Mouse (Mus musculus) splenic B cell, adult 2 months (primary cell): Measurements from ENCODE around the gene Klk8.

ENCODE experiments used
- DNase-seq: peaks from one replicate; pipeline ENCODE4 v3.0.0-alpha.2; 2011; ENCODE audit warnings: low read depth, low spot score
- H3K27me3 ChIP-seq: 2 replicates; pipeline ENCODE4 v1.6.1; 2012; ENCODE audit warnings: mild to moderate bottlenecking, low read length, moderate library complexity, mixed read lengths; ENCODE audit not compliant: control insufficient read depth, poor library complexity, insufficient read depth, severe bottlenecking
- H3K36me3 ChIP-seq: 2 replicates; pipeline ENCODE4 v1.6.1; 2012; ENCODE audit warnings: mild to moderate bottlenecking, low read length, moderate library complexity, mixed read lengths; ENCODE audit not compliant: control insufficient read depth, poor library complexity, insufficient read depth, severe bottlenecking

The Klk8 gene

DNA sequence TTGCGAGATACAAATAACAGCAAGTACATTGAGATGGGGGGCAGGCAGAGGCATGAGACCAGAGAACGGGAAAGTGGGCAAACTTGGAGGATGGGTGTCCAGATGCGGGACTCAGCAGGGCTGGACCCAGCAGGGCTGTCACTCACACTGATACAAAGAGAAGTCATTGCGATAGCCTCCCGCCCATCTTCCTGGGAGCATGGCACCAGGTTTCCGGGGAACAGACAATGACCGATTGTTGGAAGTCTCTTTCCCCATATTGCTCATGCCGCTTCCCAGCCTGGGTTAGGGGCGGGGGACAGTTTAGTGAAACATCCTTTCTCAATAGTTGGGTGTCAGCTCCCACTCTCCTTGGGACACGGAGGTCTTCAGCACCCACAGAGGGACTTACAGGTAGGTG, 26.8 kb downstream of the Klk8 start, which contains the start of gene Klk6:
Gene Klk6, plus strand, starts transcription at position 301 of the 400 bp plus-strand sequence.
- DNase-seq = no peak
- Histone ChIP-seq H3K27me3 (no peaks in the 10 kb centered on the region), H3K36me3 (no peaks in the 10 kb centered on the region)

DNA sequence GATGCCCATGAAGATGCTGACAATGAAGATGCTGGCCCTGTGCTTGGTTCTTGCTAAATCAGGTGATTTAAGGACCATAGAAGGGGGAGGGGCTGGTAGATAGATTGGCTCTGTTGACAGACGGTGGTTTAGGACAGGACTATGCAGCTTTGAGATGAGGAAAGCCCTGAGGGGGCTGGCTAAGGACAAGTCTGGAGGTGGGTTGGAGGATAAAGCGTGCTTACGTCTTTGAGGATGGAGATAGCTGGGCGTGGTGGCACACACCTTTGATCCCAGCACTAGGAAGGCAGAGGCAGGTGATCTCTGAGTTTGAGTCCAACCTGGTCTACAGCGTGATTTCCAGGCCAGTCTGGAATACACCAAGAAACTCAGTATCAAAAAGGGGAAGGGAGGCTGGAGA, 28.7 kb downstream of the Klk8 start:
- DNase-seq = no peak
- Histone ChIP-seq H3K27me3 (no peaks in the 10 kb centered on the region), H3K36me3 (no peaks in the 10 kb centered on the region)

DNA sequence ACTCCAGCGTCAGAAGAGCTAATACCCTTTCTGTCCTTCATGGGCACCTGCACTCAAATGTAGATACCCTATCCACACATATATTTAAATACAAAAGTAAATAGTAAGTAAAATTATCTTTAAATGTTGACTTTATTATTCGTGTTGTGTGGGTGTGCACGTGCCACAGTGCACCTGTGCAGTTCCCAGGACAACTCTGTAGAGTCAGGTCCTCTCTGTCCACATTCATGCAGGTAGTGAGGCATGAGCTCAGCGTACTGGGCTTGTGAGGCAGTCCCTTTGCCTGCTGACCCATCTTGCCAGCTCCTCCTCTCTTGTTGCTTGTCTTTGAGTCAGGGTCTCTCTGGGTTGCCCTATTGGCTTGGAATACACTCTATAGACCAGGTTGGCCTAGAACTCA, 30.3 kb downstream of the Klk8 start:
- Histone ChIP-seq H3K36me3 (no peaks in the 10 kb centered on the region), H3K27me3 (no peaks in the 10 kb centered on the region)
- DNase-seq = no peak

DNA sequence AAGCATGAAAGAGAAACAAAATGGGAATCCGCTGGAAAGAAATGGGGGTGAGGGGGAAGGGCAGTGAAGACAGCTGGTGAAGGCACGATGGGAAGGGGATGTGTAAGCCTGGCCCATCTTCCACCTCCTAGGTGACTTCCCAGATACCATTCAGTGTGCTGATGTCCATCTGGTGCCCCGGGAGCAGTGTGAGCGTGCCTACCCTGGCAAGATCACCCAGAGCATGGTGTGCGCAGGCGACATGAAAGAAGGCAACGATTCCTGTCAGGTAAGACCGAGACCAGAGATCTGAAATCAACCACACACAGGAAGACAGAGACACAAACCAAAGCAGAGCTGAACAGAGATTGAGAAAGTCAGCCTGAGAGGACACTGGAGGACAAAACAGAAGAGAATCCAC, 31.6 kb downstream of the Klk8 start:
- Histone ChIP-seq H3K36me3 (no peaks in the 10 kb centered on the region), H3K27me3 (no peaks in the 10 kb centered on the region)
- no peak for DNase-seq

DNA sequence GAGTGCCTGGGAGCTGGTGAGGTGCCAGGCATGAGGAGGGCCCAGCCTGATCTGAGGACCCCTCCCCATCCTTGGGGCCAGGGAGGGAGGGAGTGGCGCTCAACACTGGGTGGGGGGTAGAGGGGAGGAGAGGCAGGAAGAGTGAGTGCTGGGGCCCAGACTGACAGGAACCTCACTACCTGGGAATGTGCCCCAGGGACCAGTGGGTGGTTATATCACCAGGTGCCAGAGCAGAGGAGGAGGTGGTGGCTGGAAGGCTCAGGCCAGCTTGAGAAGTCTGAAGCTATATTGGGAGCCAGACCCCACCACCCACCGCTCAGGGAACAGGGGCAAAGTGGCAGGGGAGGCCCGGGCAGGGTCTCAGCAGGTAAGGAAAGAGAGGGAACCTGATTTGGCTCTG, 44.3 kb downstream of the Klk8 start, which contains the start of gene Klk5:
Gene Klk5, plus strand, starts transcription at position 271 of the 400 bp plus-strand sequence.
- H3K36me3 ChIP-seq = no peaks in the 10 kb centered on the region
- no peak for DNase-seq
- H3K27me3 ChIP-seq = no peaks in the 10 kb centered on the region

DNA sequence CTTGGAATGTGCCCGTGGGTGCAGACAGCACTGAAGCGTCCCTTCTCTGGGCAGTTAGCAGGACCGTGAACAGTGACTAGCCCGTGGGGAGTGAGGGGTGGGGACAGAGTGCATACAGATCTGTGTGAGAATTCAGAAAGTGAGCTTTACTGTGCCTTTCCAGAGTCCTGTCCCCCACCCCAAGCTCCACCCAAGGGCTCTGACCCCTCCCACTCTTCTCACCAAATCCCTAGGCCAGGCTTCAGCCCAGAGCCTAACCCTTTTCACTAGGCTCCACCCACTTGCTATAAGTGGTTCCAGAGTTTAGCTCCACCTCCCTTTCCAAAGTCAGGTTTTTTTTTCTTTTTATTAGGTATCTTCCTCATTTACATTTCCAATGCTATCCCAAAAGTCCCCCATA, 46.4 kb downstream of the Klk8 start:
- Histone ChIP-seq H3K27me3 (no peaks in the 10 kb centered on the region), H3K36me3 (no peaks in the 10 kb centered on the region)
- no peak for DNase-seq

DNA sequence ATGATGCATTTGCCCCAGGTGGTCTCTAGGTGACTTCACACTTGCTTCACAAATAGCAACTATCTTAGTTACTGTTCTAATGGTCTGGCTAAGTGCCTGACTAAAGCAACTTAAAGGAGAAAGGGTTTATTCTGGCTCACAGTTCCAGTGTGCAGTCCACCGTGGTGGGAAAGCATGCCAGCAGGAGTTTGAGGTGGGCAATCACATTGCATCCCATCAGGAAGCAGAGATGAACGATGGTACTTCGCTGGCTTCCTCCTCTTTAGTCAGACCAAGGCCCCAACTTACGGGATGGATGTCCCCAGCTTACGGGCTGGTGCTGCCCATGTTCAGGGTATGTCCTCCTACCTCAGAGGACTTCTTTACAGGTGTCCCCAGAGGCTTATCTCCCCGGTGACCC, 54.2 kb downstream of the Klk8 start:
- Histone ChIP-seq H3K27me3 (no peaks in the 10 kb centered on the region), H3K36me3 (no peaks in the 10 kb centered on the region)
- no peak for DNase-seq
